Mouse (Mus musculus) intestine, embryonic 16.5 days (tissue): ENCODE measurements around the gene Abcc2. TPM values are rescaled to one million over a fixed set of nuclear protein-coding genes. Genes with fewer than 3 reads are reported as not detected.
A peak's percentile ranks its signal among the peaks of the same experiment; 100 is the strongest.

Experiments
- ATAC-seq: fragments of 200-750 bp; cut with Nextera tagmentation; 2 replicates; pipeline ENCODE4 v1.8.0; 2017; ENCODE audit warnings: moderate TSS enrichment, moderate library complexity
- H3K27ac ChIP-seq: fragments of 300-500 bp; sonication (generic); 2 replicates; pipeline ENCODE4 v1.5.1; 2014; ENCODE audit warnings: mild to moderate bottlenecking, low read length
- H3K27me3 ChIP-seq: fragments of 300-500 bp; sonication (generic); replicated peaks from 2 replicates; pipeline ENCODE4 v1.6.1; 2014; ENCODE audit warnings: low read length, control low read depth, mixed read lengths; ENCODE audit not compliant: control insufficient read depth, insufficient read depth
- H3K36me3 ChIP-seq: fragments of 300-500 bp; sonication (generic); 2 replicates; pipeline ENCODE4 v1.6.1; 2014; ENCODE audit warnings: low read length, control low read depth; ENCODE audit not compliant: control insufficient read depth, insufficient read depth
- H3K4me1 ChIP-seq: fragments of 300-500 bp; sonication (generic); 2 replicates; pipeline ENCODE4 v1.6.1; 2014; ENCODE audit warnings: low read length, control low read depth, mixed read lengths; ENCODE audit not compliant: control insufficient read depth, insufficient read depth
- H3K4me2 ChIP-seq: fragments of 300-500 bp; sonication (generic); 2 replicates; pipeline ENCODE4 v1.6.1; 2014; ENCODE audit warnings: low read depth, low read length, control low read depth
- H3K4me3 ChIP-seq: fragments of 300-500 bp; sonication (generic); 2 replicates; pipeline ENCODE4 v1.5.1; 2014; ENCODE audit warnings: mild to moderate bottlenecking, low read length
- H3K9ac ChIP-seq: fragments of 300-500 bp; sonication (generic); 2 replicates; pipeline ENCODE4 v1.6.1; 2014; ENCODE audit warnings: low read depth, low read length
- H3K9me3 ChIP-seq: fragments of 300-500 bp; sonication (generic); 2 replicates; pipeline ENCODE4 v1.6.1; 2016; ENCODE audit warnings: low read length, control low read depth; ENCODE audit not compliant: control insufficient read depth
- WGBS: fragments of 180-500 bp; shearing (Covaris S2); extraction: QIAGEN DNeasy Blood & Tissue Kit; methylation state at CpG from one replicate; pipeline ENCODE4 v1.1.7; 2014; 5-methylcytosine and 5-hydroxymethylcytosine counted together
- polyA plus RNA-seq: library from polyadenylated mRNA; unstranded; fragments of >200 nt; fragmentation: Nextera tagmentation; extraction: Ambion mirVana; gene quantifications from 2 replicates; pipeline ENCODE4 v1.2.1, GENCODE M21; 2015

The Abcc2 gene
- polyA plus RNA-seq, 1 experiment from 2014 or later = 24.1 TPM

- Histone ChIP-seq H3K4me1 (0 out of 2 replicates have a peak, but pooled peaks cover under 1% of the 10 kb centered on the region), H3K4me3 (no peak overlapping the region), H3K9ac (no peak overlapping the region), H3K9me3 (no peaks in the 10 kb centered on the region), H3K27ac (no peak overlapping the region), H3K4me2 (no peak overlapping the region), H3K27me3 (no peaks in the 10 kb centered on the region), H3K36me3 (no peaks in the 10 kb centered on the region)
- WGBS = 96% methylated on average over 1 of the region's 1 CpGs
- ATAC-seq = no peak
These were observed 12.0 kb downstream of the Abcc2 start for GRCm38 (mm10) chr19:43793951-43794350.

GRCm38 (mm10) chr19:43795511-43795910 is 13.5 kb downstream of the Abcc2 start:
- Histone ChIP-seq H3K9me3 (no peaks in the 10 kb centered on the region), H3K36me3 (no peaks in the 10 kb centered on the region), H3K4me1 (no peaks in the 10 kb centered on the region), H3K4me2 (no peak overlapping the region), H3K4me3 (no peak overlapping the region), H3K9ac (no peak overlapping the region), H3K27ac (no peak overlapping the region; the same call in 1 of the 2 replicates), H3K27me3 (no peaks in the 10 kb centered on the region)
- 72% methylated on average over 8 of the region's 8 CpGs for WGBS
- no peak for ATAC-seq

- Histone ChIP-seq H3K4me2 (no peak overlapping the region), H3K27me3 (no peaks in the 10 kb centered on the region), H3K9ac (no peak overlapping the region), H3K36me3 (no peaks in the 10 kb centered on the region), H3K4me3 (no peak overlapping the region), H3K27ac (no peak overlapping the region), H3K4me1 (no peaks in the 10 kb centered on the region), H3K9me3 (no peaks in the 10 kb centered on the region)
- peak; percentile 22; the same call in 1 of the 2 replicates for ATAC-seq
- WGBS = 62% methylated on average over 5 of the region's 5 CpGs
These were observed 15.2 kb downstream of the Abcc2 start for GRCm38 (mm10) chr19:43797216-43797615.

- Histone ChIP-seq H3K4me1 (no peaks in the 10 kb centered on the region), H3K9ac (no peak overlapping the region), H3K4me3 (no peak overlapping the region), H3K4me2 (no peak overlapping the region), H3K27me3 (no peaks in the 10 kb centered on the region), H3K36me3 (no peaks in the 10 kb centered on the region), H3K9me3 (no peaks in the 10 kb centered on the region), H3K27ac (no peak overlapping the region)
- 82% methylated on average over 9 of the region's 9 CpGs for WGBS
- ATAC-seq = no peak
These were observed 19.5 kb downstream of the Abcc2 start for GRCm38 (mm10) chr19:43801427-43802051.

- 89% methylated on average over 10 of the region's 10 CpGs for WGBS
- no peak overlapping the region for H3K4me3 ChIP-seq
- H3K36me3 ChIP-seq = no peaks in the 10 kb centered on the region
- H3K27me3 ChIP-seq = no peaks in the 10 kb centered on the region
- no peak overlapping the region for H3K9ac ChIP-seq
- no peak overlapping the region for H3K4me2 ChIP-seq
- no peaks in the 10 kb centered on the region for H3K9me3 ChIP-seq
- no peak overlapping the region for H3K27ac ChIP-seq
- ATAC-seq = no peak
- no peaks in the 10 kb centered on the region for H3K4me1 ChIP-seq
These were observed 21.9 kb downstream of the Abcc2 start for GRCm38 (mm10) chr19:43803866-43804265.

- Histone ChIP-seq H3K9ac (no peak overlapping the region), H3K27me3 (no peaks in the 10 kb centered on the region), H3K4me2 (no peak overlapping the region), H3K27ac (no peak overlapping the region), H3K4me1 (peaks cover 10% of the 10 kb centered on the region; the same call in 1 of the 2 replicates), H3K4me3 (no peak overlapping the region), H3K36me3 (no peaks in the 10 kb centered on the region), H3K9me3 (no peaks in the 10 kb centered on the region)
- 50% methylated on average over 4 of the region's 4 CpGs for WGBS
- ATAC-seq = no peak
These were observed 27.3 kb downstream of the Abcc2 start for GRCm38 (mm10) chr19:43809331-43809730.

- 70% methylated on average over 4 of the region's 4 CpGs for WGBS
- peak; percentile 29; the same call in 1 of the 2 replicates for ATAC-seq
These were observed 29.4 kb downstream of the Abcc2 start for GRCm38 (mm10) chr19:43811419-43811818.

GRCm38 (mm10) chr19:43813315-43813714 is 31.3 kb downstream of the Abcc2 start:
- peak overlapping the region; percentile 60 for H3K27ac ChIP-seq
- peak; percentile 93 for ATAC-seq

More at GRCm38 (mm10) chr19:43811419-43811818, 29.4 kb downstream of the Abcc2 start:
- no peak overlapping the region for H3K9ac ChIP-seq
- no peak overlapping the region for H3K4me2 ChIP-seq
- no peaks in the 10 kb centered on the region for H3K36me3 ChIP-seq
- H3K4me3 ChIP-seq = no peak overlapping the region
- H3K27me3 ChIP-seq = no peaks in the 10 kb centered on the region
- no peaks in the 10 kb centered on the region for H3K9me3 ChIP-seq
- H3K27ac ChIP-seq = 0 out of 2 replicates have a peak overlapping the region, but pooled peaks have one; percentile 9
- peaks cover 12% of the 10 kb centered on the region; the same call in 1 of the 2 replicates for H3K4me1 ChIP-seq

GRCm38 (mm10) chr19:43815661-43816414 is 33.8 kb downstream of the Abcc2 start:
- WGBS = 43% methylated on average over 14 of the region's 14 CpGs
- Histone ChIP-seq H3K27ac (0 out of 2 replicates have a peak overlapping the region, but pooled peaks have one; percentile 5), H3K9ac (0 out of 2 replicates have a peak overlapping the region, but pooled peaks have one; percentile 16), H3K9me3 (no peaks in the 10 kb centered on the region), H3K4me1 (peaks cover 11% of the 10 kb centered on the region; the same call in 1 of the 2 replicates), H3K36me3 (no peaks in the 10 kb centered on the region), H3K27me3 (no peaks in the 10 kb centered on the region), H3K4me3 (peak overlapping the region; percentile 11; the same call in 1 of the 2 replicates), H3K4me2 (0 out of 2 replicates have a peak overlapping the region, but pooled peaks have one; percentile 5)
- no peak for ATAC-seq

More at GRCm38 (mm10) chr19:43813315-43813714, 31.3 kb downstream of the Abcc2 start:
- H3K4me3 ChIP-seq = no peak overlapping the region
- H3K9ac ChIP-seq = no peak overlapping the region
- H3K27me3 ChIP-seq = no peaks in the 10 kb centered on the region
- H3K4me2 ChIP-seq = no peak overlapping the region
- H3K4me1 ChIP-seq = peaks cover 15% of the 10 kb centered on the region; the same call in 1 of the 2 replicates
- H3K36me3 ChIP-seq = no peaks in the 10 kb centered on the region
- H3K9me3 ChIP-seq = no peaks in the 10 kb centered on the region
- WGBS = 64% methylated on average over 10 of the region's 10 CpGs
